In the genomic region with DNA sequence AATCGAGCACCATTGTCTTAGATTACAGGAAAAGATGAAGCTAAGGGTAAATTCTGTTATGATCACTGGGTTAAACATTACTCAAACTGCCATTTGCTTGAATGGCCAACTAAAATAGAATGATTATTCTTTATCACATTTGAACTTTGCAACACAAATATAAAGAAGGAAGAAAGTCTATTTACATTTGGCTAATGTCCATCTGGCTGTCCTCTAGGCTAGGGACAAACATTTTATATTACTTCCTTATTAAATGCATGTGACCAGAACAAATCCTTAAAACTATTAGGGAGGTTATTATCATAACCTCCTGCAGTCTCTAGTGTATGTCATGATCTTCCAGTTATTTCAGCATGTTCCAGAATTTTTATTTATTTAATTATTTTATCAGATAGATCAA, we compare ENCODE assay signal across 19 mouse cellular contexts. TPM values are rescaled to one million over a fixed set of nuclear protein-coding genes. Genes with fewer than 3 reads are reported as not detected.
A peak's percentile ranks its signal among the peaks of the same experiment; 100 is the strongest.
DNase-seq lines count a peak whose midpoint lies in the region; ATAC-seq and TF ChIP-seq lines count a peak whose summit lies in the region.
"Had no signal": no experiment of that assay in that cellular context is flagged by ENCODE, and none has a peak within 500 bp of the region (broad histone marks: within the 10 kb centered on the region; RNA-seq: fewer than 3 reads in every experiment).

No protein-coding gene starts in this region.

- H3K9me3 ChIP-seq in embryonic facial prominence, embryonic 14.5 days (ENCODE audit: control insufficient read depth, low read length) = no peaks in the 10 kb centered on the region
- H3K9me3 ChIP-seq in embryonic facial prominence, embryonic 10.5 days = no peaks in the 10 kb centered on the region
- H3K9me3 ChIP-seq in kidney, embryonic 16.5 days (ENCODE audit: low read length) = no peaks in the 10 kb centered on the region
- no peaks in the 10 kb centered on the region for H3K9me3 ChIP-seq in lung, embryonic 16.5 days (ENCODE audit: control insufficient read depth, low read length)
- H3K9me3 ChIP-seq: embryonic facial prominence, embryonic 15.5 days; heart, embryonic 10.5 days; limb, embryonic 13.5 days had no signal

- H3K4me1 ChIP-seq in embryonic facial prominence, embryonic 14.5 days (ENCODE audit: control insufficient read depth, insufficient read depth, low read length) = no peaks in the 10 kb centered on the region
- no peaks in the 10 kb centered on the region for H3K4me1 ChIP-seq in embryonic facial prominence, embryonic 10.5 days
- H3K4me1 ChIP-seq in kidney, embryonic 16.5 days (ENCODE audit: insufficient read depth, low read length) = peaks cover 29% of the 10 kb centered on the region
- peaks cover 10% of the 10 kb centered on the region for H3K4me1 ChIP-seq in lung, embryonic 16.5 days (replicated peaks; ENCODE audit: control insufficient read depth, insufficient read depth, low read length)
- peaks cover 34% of the 10 kb centered on the region for H3K4me1 ChIP-seq in lung, adult 2 months (ENCODE audit: control insufficient read depth, insufficient read depth, low read length)
- H3K4me1 ChIP-seq: embryonic facial prominence, embryonic 15.5 days; heart, embryonic 10.5 days; limb, embryonic 13.5 days had no signal

- no peak overlapping the region for H3K9ac ChIP-seq in embryonic facial prominence, embryonic 14.5 days (ENCODE audit: low read depth, low read length)
- no peak overlapping the region for H3K9ac ChIP-seq in kidney, embryonic 16.5 days (replicated peaks; ENCODE audit: low read length)
- H3K9ac ChIP-seq in lung, embryonic 16.5 days (ENCODE audit: low read length) = no peak overlapping the region
- H3K9ac ChIP-seq: embryonic facial prominence, embryonic 15.5 days; limb, embryonic 13.5 days had no signal

- ATAC-seq in embryonic facial prominence, embryonic 14.5 days (ENCODE audit: low read depth) = no peak
- peak; percentile 83; the same call in 1 of the 2 replicates for ATAC-seq in kidney, embryonic 16.5 days (ENCODE audit: low FRiP score, low TSS enrichment)
- ATAC-seq in lung, embryonic 16.5 days (ENCODE audit: low read depth) = 0 out of 2 replicates have a peak, but pooled peaks have one; percentile 56
- ATAC-seq: forebrain, embryonic 16.5 days had no signal

- peak; percentile 34 for DNase-seq in embryonic facial prominence, embryonic 14.5 days (ENCODE audit: low spot score)
- no peak for DNase-seq in embryonic facial prominence, embryonic 10.5 days (ENCODE audit: low spot score)
- DNase-seq in kidney, postnatal 14 days = no peak
- no peak for DNase-seq in lung, adult 2 months
- DNase-seq in thymus, postnatal 25 days = no peak
- no peak for DNase-seq in cerebellum, postnatal 25 days
- DNase-seq: adrenal gland, postnatal 10 days; cerebellum, postnatal 10 days; heart, postnatal 10 days; right cerebral cortex, postnatal 25 days had no signal

- no peak overlapping the region for H3K27ac ChIP-seq in embryonic facial prominence, embryonic 14.5 days (replicated peaks; ENCODE audit: low read depth, low read length)
- H3K27ac ChIP-seq in embryonic facial prominence, embryonic 10.5 days (replicated peaks) = no peak overlapping the region
- no peak overlapping the region for H3K27ac ChIP-seq in kidney, embryonic 16.5 days (ENCODE audit: low read length)
- no peak overlapping the region for H3K27ac ChIP-seq in lung, embryonic 16.5 days (ENCODE audit: low read length)
- H3K27ac ChIP-seq: embryonic facial prominence, embryonic 15.5 days; heart, embryonic 10.5 days; limb, embryonic 13.5 days had no signal

- TF ChIP-seq CTCF in lung, adult 2 months (IDR thresholded peaks at IDR 0.05; ENCODE audit: insufficient read depth, low read length) = no peak

- WGBS in embryonic facial prominence, embryonic 14.5 days = 71% methylated on average over 1 of the region's 1 CpGs
- WGBS in embryonic facial prominence, embryonic 10.5 days = 81% methylated on average over 1 of the region's 1 CpGs
- 41% methylated on average over 1 of the region's 1 CpGs for WGBS in kidney, embryonic 16.5 days
- WGBS in lung, embryonic 16.5 days = 43% methylated on average over 1 of the region's 1 CpGs
- WGBS in lung, adult 2 months = 31% methylated on average over 1 of the region's 1 CpGs

- no peak for TF ChIP-seq POLR2A in lung, adult 2 months (IDR thresholded peaks at IDR 0.05; ENCODE audit: borderline replicate concordance, extremely low read depth, low read depth, low read length)

- H3K4me3 ChIP-seq in embryonic facial prominence, embryonic 14.5 days (ENCODE audit: low read depth, low read length) = no peak overlapping the region
- H3K4me3 ChIP-seq in embryonic facial prominence, embryonic 10.5 days = no peak overlapping the region
- H3K4me3 ChIP-seq in kidney, embryonic 16.5 days (ENCODE audit: low read length) = no peak overlapping the region
- no peak overlapping the region for H3K4me3 ChIP-seq in lung, embryonic 16.5 days (ENCODE audit: low read length)
- H3K4me3 ChIP-seq in lung, adult 2 months (replicated peaks; ENCODE audit: extremely low read depth, low read depth, low read length) = no peak overlapping the region
- H3K4me3 ChIP-seq: embryonic facial prominence, embryonic 15.5 days; heart, embryonic 10.5 days; limb, embryonic 13.5 days had no signal

- no peaks in the 10 kb centered on the region for H3K27me3 ChIP-seq in embryonic facial prominence, embryonic 14.5 days (replicated peaks; ENCODE audit: control insufficient read depth, insufficient read depth, low read length)
- H3K27me3 ChIP-seq in embryonic facial prominence, embryonic 10.5 days (replicated peaks; ENCODE audit: low read depth, poor library complexity, severe bottlenecking) = no peaks in the 10 kb centered on the region
- no peaks in the 10 kb centered on the region for H3K27me3 ChIP-seq in kidney, embryonic 16.5 days (ENCODE audit: insufficient read depth, low read length)
- no peaks in the 10 kb centered on the region for H3K27me3 ChIP-seq in lung, embryonic 16.5 days (ENCODE audit: control insufficient read depth, insufficient read depth, low read depth, low read length)
- H3K27me3 ChIP-seq: embryonic facial prominence, embryonic 15.5 days; limb, embryonic 13.5 days; Patski had no signal

- H3K36me3 ChIP-seq in embryonic facial prominence, embryonic 14.5 days (ENCODE audit: control insufficient read depth, insufficient read depth, low read length) = no peaks in the 10 kb centered on the region
- no peaks in the 10 kb centered on the region for H3K36me3 ChIP-seq in embryonic facial prominence, embryonic 10.5 days (replicated peaks)
- no peaks in the 10 kb centered on the region for H3K36me3 ChIP-seq in kidney, embryonic 16.5 days (ENCODE audit: insufficient read depth, low read length)
- no peaks in the 10 kb centered on the region for H3K36me3 ChIP-seq in lung, embryonic 16.5 days (ENCODE audit: control insufficient read depth, insufficient read depth, low read length)
- H3K36me3 ChIP-seq: embryonic facial prominence, embryonic 15.5 days; heart, embryonic 10.5 days; limb, embryonic 13.5 days had no signal

- no peak overlapping the region for H3K4me2 ChIP-seq in embryonic facial prominence, embryonic 14.5 days (ENCODE audit: low read depth, low read length)
- no peak overlapping the region for H3K4me2 ChIP-seq in kidney, embryonic 16.5 days (replicated peaks; ENCODE audit: low read depth, low read length)
- no peak overlapping the region for H3K4me2 ChIP-seq in lung, embryonic 16.5 days (ENCODE audit: low read depth, low read length)
- H3K4me2 ChIP-seq: embryonic facial prominence, embryonic 15.5 days; limb, embryonic 13.5 days; midbrain, embryonic 11.5 days had no signal

RNA-seq across cellular contexts. Expression of a gene that starts 33.1 kb away (rescaled TPM):
- polyA plus RNA-seq in embryonic facial prominence, embryonic 14.5 days (2014; fragmentation: Nextera tagmentation; extraction: Ambion mirVana) = 0.51 and 0.97 TPM in 2 replicates
- not detected in 2 replicates for polyA plus RNA-seq in embryonic facial prominence, embryonic 10.5 days (2016; fragmentation: Nextera tagmentation; extraction: Ambion mirVana)
- 0.90 and 0.91 TPM in 2 replicates for polyA plus RNA-seq in kidney, embryonic 16.5 days (2015; fragmentation: Nextera tagmentation; extraction: Ambion mirVana)
- 2.0 and 2.3 TPM in 2 replicates for polyA plus RNA-seq in lung, embryonic 16.5 days (2015; fragmentation: Nextera tagmentation; extraction: Ambion mirVana)
- polyA plus RNA-seq in lung, adult 2 months (2012; rRNA removed) = 103 and 250 TPM in 2 replicates
- polyA plus RNA-seq: heart, embryonic 10.5 days; hindbrain, embryonic 11.5 days; limb, embryonic 13.5 days; midbrain, embryonic 11.5 days had no signal

Comparison
In these comparisons a context has a peak if more than half of its experiments do, and no peak if none do; other contexts are left out.
1. RNA of a gene that starts 33.1 kb away (polyA plus RNA-seq): 103 to 250 TPM in lung, adult 2 months; 2.0 to 2.3 TPM in lung, embryonic 16.5 days, 0.51 to 0.97 TPM in embryonic facial prominence, embryonic 14.5 days, 0.90 to 0.91 TPM in kidney, embryonic 16.5 days and not detected in embryonic facial prominence, embryonic 10.5 days; every median in the first group is over 10 times any median in the second.